Mouse (Mus musculus): Measurements from ENCODE around the gene Snf8. TPM values are rescaled to one million over a fixed set of nuclear protein-coding genes. Genes with fewer than 3 reads are reported as not detected.

The Snf8 gene
- polyA plus RNA-seq, 1 experiment from 2014 or later, result 47.5 TPM

DNA sequence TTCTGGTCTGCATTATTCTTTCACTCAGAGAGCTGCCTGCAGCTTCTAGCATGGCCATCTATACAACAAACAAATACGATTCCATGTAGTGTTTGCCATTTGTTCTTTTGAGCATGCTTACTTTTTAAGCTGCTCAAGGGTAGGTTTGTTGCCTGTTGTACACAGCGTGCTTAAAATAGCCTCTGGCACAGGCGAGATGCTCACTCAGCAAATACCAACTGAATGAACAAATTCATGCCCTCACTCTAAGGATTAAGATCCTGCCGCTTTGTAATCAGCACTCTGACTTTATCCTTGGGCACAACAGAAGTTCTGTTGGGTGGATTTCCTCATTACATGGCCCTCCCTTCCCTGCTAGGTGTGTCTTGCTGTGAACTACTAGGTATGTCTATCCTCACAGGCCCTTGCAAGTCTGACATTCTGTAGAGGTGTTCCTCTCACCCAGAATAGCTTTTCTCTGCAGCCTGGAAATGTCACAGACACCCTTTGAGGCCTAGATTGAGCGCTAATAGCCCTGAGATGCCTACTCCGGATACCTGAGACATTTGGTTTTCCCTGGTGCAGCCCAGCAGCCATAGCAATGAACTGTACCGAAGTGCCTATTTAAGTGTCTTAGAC, 58.1 kb downstream of the Snf8 start:
- no peaks in the 10 kb centered on the region; the same call in 1 of the 2 replicates for H3K27me3 ChIP-seq (ENCODE audit: control insufficient read depth, insufficient read depth, low read depth, low read length)
- H3K36me3 ChIP-seq (ENCODE audit: control insufficient read depth, insufficient read depth), result no peaks in the 10 kb centered on the region
- no peak overlapping the region for H3K4me3 ChIP-seq (ENCODE audit: low read depth, low read length)
- ATAC-seq (ENCODE audit: low read depth), result no peak
- no peak overlapping the region for H3K27ac ChIP-seq (ENCODE audit: low read length)
- 34% methylated on average over 7 of the region's 7 CpGs for WGBS (ENCODE audit: insufficient replicate concordance)
- no peak overlapping the region for H3K9ac ChIP-seq (ENCODE audit: low read depth, low read length)
- H3K9me3 ChIP-seq (replicated peaks; ENCODE audit: control insufficient read depth, low read length), result no peaks in the 10 kb centered on the region
- no peaks in the 10 kb centered on the region for H3K4me1 ChIP-seq (ENCODE audit: control insufficient read depth, low read depth, low read length)
- no peak overlapping the region for H3K4me2 ChIP-seq (ENCODE audit: low read depth, low read length)

GRCm38 (mm10) chr11:96093361-96093760, 58.7 kb downstream of the Snf8 start:
- Histone ChIP-seq H3K4me3 (ENCODE audit: low read depth, low read length) (no peak overlapping the region), H3K9ac (ENCODE audit: low read depth, low read length) (no peak overlapping the region), H3K27me3 (ENCODE audit: control insufficient read depth, insufficient read depth, low read depth, low read length) (no peaks in the 10 kb centered on the region; the same call in 1 of the 2 replicates), H3K27ac (ENCODE audit: low read length) (no peak overlapping the region), H3K4me1 (ENCODE audit: control insufficient read depth, low read depth, low read length) (no peaks in the 10 kb centered on the region), H3K9me3 (replicated peaks; ENCODE audit: control insufficient read depth, low read length) (no peaks in the 10 kb centered on the region), H3K4me2 (ENCODE audit: low read depth, low read length) (no peak overlapping the region), H3K36me3 (ENCODE audit: control insufficient read depth, insufficient read depth) (no peaks in the 10 kb centered on the region)
- no peak for ATAC-seq (ENCODE audit: low read depth)
- 10% methylated on average over 3 of the region's 3 CpGs for WGBS (ENCODE audit: insufficient replicate concordance)

Other genes starting within 250 kb of the Snf8 start
- 6.5 and 7.7 TPM in 2 replicates for gene Phospho1, start 210.4 kb upstream of the Snf8 start, polyA plus RNA-seq (2015; fragmentation: Nextera tagmentation; extraction: Ambion mirVana)
- gene Gngt2, start 197.7 kb upstream of the Snf8 start, polyA plus RNA-seq (2015; fragmentation: Nextera tagmentation; extraction: Ambion mirVana), result 21.1 and 23.2 TPM in 2 replicates
- gene Abi3, start 192.4 kb upstream of the Snf8 start, polyA plus RNA-seq (2015; fragmentation: Nextera tagmentation; extraction: Ambion mirVana), result 5.3 and 7.6 TPM in 2 replicates
- gene B4galnt2, start 120.0 kb upstream of the Snf8 start, polyA plus RNA-seq (2015; fragmentation: Nextera tagmentation; extraction: Ambion mirVana), result 0.08 and 0.50 TPM in 2 replicates
- 10.4 and 10.8 TPM in 2 replicates for gene Igf2bp1, start 28.9 kb upstream of the Snf8 start, polyA plus RNA-seq (2015; fragmentation: Nextera tagmentation; extraction: Ambion mirVana)
- gene Gip, start 10.3 kb upstream of the Snf8 start, polyA plus RNA-seq (2015; fragmentation: Nextera tagmentation; extraction: Ambion mirVana), result 0.25 TPM in 1 of 2 replicates, not detected in the other
- 13.2 TPM in 2 replicates for gene Ube2z, start 30.5 kb downstream of the Snf8 start, polyA plus RNA-seq (2015; fragmentation: Nextera tagmentation; extraction: Ambion mirVana)
- 471 and 479 TPM in 2 replicates for gene Atp5g1, start 40.8 kb downstream of the Snf8 start, polyA plus RNA-seq (2015; fragmentation: Nextera tagmentation; extraction: Ambion mirVana)
- not detected in 2 replicates for gene Calcoco2, start 77.1 kb downstream of the Snf8 start, polyA plus RNA-seq (2015; fragmentation: Nextera tagmentation; extraction: Ambion mirVana)
- not detected in 2 replicates for gene Ttll6, start 98.9 kb downstream of the Snf8 start, polyA plus RNA-seq (2015; fragmentation: Nextera tagmentation; extraction: Ambion mirVana)
- not detected in 2 replicates for gene Hoxb13, start 159.4 kb downstream of the Snf8 start, polyA plus RNA-seq (2015; fragmentation: Nextera tagmentation; extraction: Ambion mirVana)
- gene Hoxb9, start 236.6 kb downstream of the Snf8 start, polyA plus RNA-seq (2015; fragmentation: Nextera tagmentation; extraction: Ambion mirVana), result not detected in 2 replicates
- not detected in 2 replicates for gene Hoxb8, start 247.0 kb downstream of the Snf8 start, polyA plus RNA-seq (2015; fragmentation: Nextera tagmentation; extraction: Ambion mirVana)